Mouse (Mus musculus) urinary bladder, adult 2 months (tissue): ENCODE data around the gene Prss12. TPM values are rescaled to one million over a fixed set of nuclear protein-coding genes. Genes with fewer than 3 reads are reported as not detected.
"Not testable (repeated sequence)": the region's sequence is repeated elsewhere in the genome, so short reads cannot be mapped to it uniquely, and the experiment has no call there.

ENCODE experiments used
- DNase-seq: peaks from one replicate; pipeline ENCODE4 v3.0.0; 2022; ENCODE audit warnings: low spot score
- polyA plus RNA-seq: library from polyadenylated mRNA; depleted of rRNA; stranded (reverse); fragments of >200 nt; gene quantifications from 2 replicates; pipeline ENCODE4 v1.2.3, GENCODE M21; 2012

The Prss12 gene
- polyA plus RNA-seq, 1 experiment: 0.77 TPM

- no peak for DNase-seq
Measured at GRCm38 (mm10) chr3:123476833-123477232, 30.1 kb downstream of the Prss12 start.

GRCm38 (mm10) chr3:123481266-123481665 is 34.6 kb downstream of the Prss12 start:
- no peak for DNase-seq

GRCm38 (mm10) chr3:123491814-123492213 is 45.1 kb downstream of the Prss12 start:
- no peak for DNase-seq

GRCm38 (mm10) chr3:123493163-123493562 is 46.5 kb downstream of the Prss12 start:
- DNase-seq: no peak

GRCm38 (mm10) chr3:123495088-123495487 is 48.4 kb downstream of the Prss12 start:
- no peak for DNase-seq

- no peak for DNase-seq
Measured at GRCm38 (mm10) chr3:123498787-123499186, 52.1 kb downstream of the Prss12 start.

- not testable (repeated sequence) for DNase-seq
Measured at GRCm38 (mm10) chr3:123501798-123502197, 55.1 kb downstream of the Prss12 start.

- no peak for DNase-seq
Measured at GRCm38 (mm10) chr3:123503943-123504342, 57.2 kb downstream of the Prss12 start.

- DNase-seq: no peak
Measured at GRCm38 (mm10) chr3:123504783-123505182, 58.1 kb downstream of the Prss12 start.

GRCm38 (mm10) chr3:123505778-123506667 is 59.3 kb downstream of the Prss12 start:
- DNase-seq: no peak

GRCm38 (mm10) chr3:123506699-123507662 is 60.3 kb downstream of the Prss12 start:
- DNase-seq: no peak

GRCm38 (mm10) chr3:123507663-123508055 is 60.9 kb downstream of the Prss12 start:
- no peak for DNase-seq

- DNase-seq: peak; percentile 92
Measured at GRCm38 (mm10) chr3:123508056-123508674, 61.5 kb downstream of the Prss12 start.

GRCm38 (mm10) chr3:123508675-123509376 is 62.1 kb downstream of the Prss12 start:
- no peak for DNase-seq

GRCm38 (mm10) chr3:123511818-123512217 is 65.1 kb downstream of the Prss12 start:
- DNase-seq: no peak

- no peak for DNase-seq
Measured at GRCm38 (mm10) chr3:123514886-123515285, 68.2 kb downstream of the Prss12 start.

GRCm38 (mm10) chr3:123515600-123516359 is 69.1 kb downstream of the Prss12 start:
- DNase-seq: no peak

GRCm38 (mm10) chr3:123516784-123517183 is 70.1 kb downstream of the Prss12 start:
- DNase-seq: no peak

GRCm38 (mm10) chr3:123526313-123527067 is 79.8 kb downstream of the Prss12 start:
- no peak for DNase-seq
